Mouse (Mus musculus): ENCODE results near the gene Gm3047. TPM values are rescaled to one million over a fixed set of nuclear protein-coding genes. Genes with fewer than 3 reads are reported as not detected.
"Not testable (repeated sequence)": the region's sequence is repeated elsewhere in the genome, so short reads cannot be mapped to it uniquely, and the experiment has no call there.

Gene Gm3047
- polyA plus RNA-seq (2015; fragmentation: Nextera tagmentation; extraction: Ambion mirVana), result not detected in 2 replicates

DNA sequence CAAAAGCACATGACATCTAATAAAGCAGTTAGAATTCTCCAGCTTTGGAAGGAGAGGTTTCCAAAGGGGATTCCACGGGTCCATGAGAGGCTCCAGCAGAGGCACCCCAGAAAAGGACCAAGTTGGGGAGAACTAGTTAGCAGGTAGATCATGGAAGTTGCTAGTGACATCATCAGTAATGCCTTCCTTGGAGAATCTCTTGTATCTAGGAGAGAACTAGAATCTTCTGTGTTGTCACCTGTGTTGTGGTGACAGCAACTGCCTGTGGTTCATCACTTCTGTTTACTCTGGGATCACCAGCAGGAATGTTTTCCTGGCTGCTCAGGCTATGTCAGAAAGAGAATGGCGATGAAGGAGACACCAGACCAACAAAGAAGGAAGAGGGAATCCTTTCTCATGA lies at the start of gene Gm3047:
TSS of gene Gm3047 (plus strand) at position 301 of the 400 bp plus-strand sequence.
- not testable (repeated sequence) for H3K9me3 ChIP-seq; H3K9ac ChIP-seq; H3K36me3 ChIP-seq; H3K27me3 ChIP-seq; H3K4me3 ChIP-seq; H3K4me1 ChIP-seq (replicated peaks); H3K27ac ChIP-seq (replicated peaks); H3K4me2 ChIP-seq; ATAC-seq (ENCODE audit: low FRiP score, low read depth)
- no CpG with 5 or more reads among the region's 2 CpGs for WGBS

Other genes starting within 250 kb of the Gm3047 start
- gene Gm3149, start 238.1 kb upstream of the Gm3047 start, polyA plus RNA-seq (2015; fragmentation: Nextera tagmentation; extraction: Ambion mirVana), result 0.13 TPM in 1 of 2 replicates, not detected in the other
- 6.7 and 7.4 TPM in 2 replicates for gene 2610042L04Rik, start 220.6 kb upstream of the Gm3047 start, polyA plus RNA-seq (2015; fragmentation: Nextera tagmentation; extraction: Ambion mirVana)
- gene Gm3159, start 157.9 kb upstream of the Gm3047 start, polyA plus RNA-seq (2015; fragmentation: Nextera tagmentation; extraction: Ambion mirVana), result not detected in 2 replicates
- 5.5 and 7.2 TPM in 2 replicates for gene Gm3164, start 140.0 kb upstream of the Gm3047 start, polyA plus RNA-seq (2015; fragmentation: Nextera tagmentation; extraction: Ambion mirVana)
- 2.0 and 3.5 TPM in 2 replicates for gene Gm3173, start 124.4 kb upstream of the Gm3047 start, polyA plus RNA-seq (2015; fragmentation: Nextera tagmentation; extraction: Ambion mirVana)
- gene Gm3182, start 73.7 kb upstream of the Gm3047 start, polyA plus RNA-seq (2015; fragmentation: Nextera tagmentation; extraction: Ambion mirVana), result not detected in 2 replicates
- not detected in 2 replicates for gene Gm8159, start 76.9 kb downstream of the Gm3047 start, polyA plus RNA-seq (2015; fragmentation: Nextera tagmentation; extraction: Ambion mirVana)
- 1.0 and 1.9 TPM in 2 replicates for gene Gm3239, start 108.8 kb downstream of the Gm3047 start, polyA plus RNA-seq (2015; fragmentation: Nextera tagmentation; extraction: Ambion mirVana)
- gene Gm7876, start 153.8 kb downstream of the Gm3047 start, polyA plus RNA-seq (2015; fragmentation: Nextera tagmentation; extraction: Ambion mirVana), result not detected in 2 replicates
- gene Gm3252, start 171.4 kb downstream of the Gm3047 start, polyA plus RNA-seq (2015; fragmentation: Nextera tagmentation; extraction: Ambion mirVana), result 2.7 and 2.8 TPM in 2 replicates
- gene Gm9602, start 220.9 kb downstream of the Gm3047 start, polyA plus RNA-seq (2015; fragmentation: Nextera tagmentation; extraction: Ambion mirVana), result not detected in 2 replicates